Mouse (Mus musculus): Measurements from ENCODE around the gene Gm9936. TPM values are rescaled to one million over a fixed set of nuclear protein-coding genes. Genes with fewer than 3 reads are reported as not detected.

Gene Gm9936
- total RNA-seq, 4 experiments from 2014 or later, result not detected

- no peak for DNase-seq
Observed at GRCm38 (mm10) chr5:114836886-114837285, 21.6 kb downstream of the Gm9936 start.

DNA sequence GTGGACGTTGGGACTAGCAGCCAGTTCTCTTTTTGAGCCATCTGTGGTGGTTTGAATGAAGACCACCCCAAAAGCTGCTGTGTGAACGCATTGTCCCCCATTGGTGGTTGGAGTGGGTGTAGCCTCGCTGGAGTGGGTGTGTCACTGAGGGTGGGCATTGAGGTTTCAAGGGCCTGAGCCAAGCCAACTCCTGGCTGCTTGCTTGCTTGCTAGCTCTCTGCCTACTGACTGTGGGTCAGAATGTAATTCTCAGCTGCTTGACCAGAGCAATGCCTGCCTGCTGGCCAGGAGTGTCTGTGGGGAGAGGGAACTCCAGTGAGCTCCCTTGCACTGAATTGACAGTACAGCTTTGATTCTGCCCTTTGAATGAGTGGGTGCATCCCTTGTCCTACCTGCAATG, 28.7 kb downstream of the Gm9936 start:
- DNase-seq, result no peak

DNA sequence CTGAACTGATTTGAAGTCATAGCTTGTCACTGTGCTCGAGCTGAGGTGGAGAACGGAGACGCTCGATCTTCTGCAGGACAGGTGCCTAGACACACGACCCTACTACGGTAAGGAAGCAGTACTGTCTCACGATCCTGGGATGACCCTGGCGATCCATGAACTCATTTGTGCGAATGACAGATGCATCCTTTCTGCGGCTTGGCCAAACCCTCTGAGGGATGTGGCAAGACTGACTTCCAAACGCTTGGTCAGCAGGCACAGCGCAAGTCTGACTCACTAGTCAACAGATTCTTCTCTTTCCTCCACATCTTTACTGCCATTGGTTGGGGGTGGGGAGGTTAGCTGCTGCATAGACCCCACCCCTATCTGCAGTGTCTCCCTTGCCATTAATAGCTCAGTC, 31.1 kb downstream of the Gm9936 start:
- no peak for DNase-seq

- DNase-seq, result no peak
Observed at GRCm38 (mm10) chr5:114825978-114826691, 32.3 kb downstream of the Gm9936 start.

- no peak for DNase-seq
Observed at GRCm38 (mm10) chr5:114824197-114824596, 34.3 kb downstream of the Gm9936 start.

- no peak for DNase-seq
Observed at GRCm38 (mm10) chr5:114822796-114823688, 35.4 kb downstream of the Gm9936 start, which contains the start of gene 1500011B03Rik. TSS of gene 1500011B03Rik (minus strand) at chr5:114823468.

DNA sequence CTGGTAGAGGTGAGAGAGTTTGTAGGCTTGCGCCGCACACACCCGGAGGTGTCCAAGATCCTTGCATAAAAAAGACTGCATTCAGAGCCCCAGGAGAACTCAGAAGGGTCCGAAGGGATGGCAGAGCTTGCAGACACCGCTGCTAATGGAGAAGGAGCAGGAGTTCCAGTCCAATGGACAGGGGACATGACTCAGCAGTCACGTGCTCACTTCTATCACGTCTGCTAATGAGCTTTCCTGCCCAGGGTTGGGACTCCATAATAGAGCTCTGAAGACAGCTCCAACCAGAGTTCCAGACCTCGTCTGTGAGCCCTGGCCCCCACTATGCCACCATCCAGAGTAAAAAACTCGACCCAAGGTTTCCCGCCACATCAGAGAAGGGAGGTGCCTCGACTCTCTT, 40.4 kb downstream of the Gm9936 start:
- DNase-seq, result no peak

- no peak for DNase-seq
Observed at GRCm38 (mm10) chr5:114816599-114816998, 41.9 kb downstream of the Gm9936 start.

- DNase-seq, result peak; percentile 77
Observed at GRCm38 (mm10) chr5:114813525-114814181, 44.8 kb downstream of the Gm9936 start.

DNA sequence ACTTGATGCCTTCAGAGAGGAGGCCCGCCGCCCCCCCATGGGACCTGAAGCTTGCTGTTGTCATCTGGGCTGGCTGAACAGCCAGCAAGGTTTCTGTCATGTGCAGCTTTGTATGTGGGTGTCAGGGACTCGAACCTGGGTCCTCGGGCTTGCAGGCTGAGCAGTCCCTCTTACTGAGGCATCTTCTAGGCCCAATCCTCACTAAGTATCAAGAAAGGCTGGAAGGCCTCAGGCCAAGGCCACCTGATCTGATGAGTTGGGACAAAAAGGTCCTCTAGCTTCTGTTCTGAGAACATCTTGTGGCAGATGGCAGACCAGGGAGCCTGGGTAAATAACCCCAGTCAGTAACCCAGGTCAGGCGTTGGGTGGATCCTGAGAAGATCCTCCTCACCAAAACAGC, 48.7 kb downstream of the Gm9936 start:
- no peak for DNase-seq

DNA sequence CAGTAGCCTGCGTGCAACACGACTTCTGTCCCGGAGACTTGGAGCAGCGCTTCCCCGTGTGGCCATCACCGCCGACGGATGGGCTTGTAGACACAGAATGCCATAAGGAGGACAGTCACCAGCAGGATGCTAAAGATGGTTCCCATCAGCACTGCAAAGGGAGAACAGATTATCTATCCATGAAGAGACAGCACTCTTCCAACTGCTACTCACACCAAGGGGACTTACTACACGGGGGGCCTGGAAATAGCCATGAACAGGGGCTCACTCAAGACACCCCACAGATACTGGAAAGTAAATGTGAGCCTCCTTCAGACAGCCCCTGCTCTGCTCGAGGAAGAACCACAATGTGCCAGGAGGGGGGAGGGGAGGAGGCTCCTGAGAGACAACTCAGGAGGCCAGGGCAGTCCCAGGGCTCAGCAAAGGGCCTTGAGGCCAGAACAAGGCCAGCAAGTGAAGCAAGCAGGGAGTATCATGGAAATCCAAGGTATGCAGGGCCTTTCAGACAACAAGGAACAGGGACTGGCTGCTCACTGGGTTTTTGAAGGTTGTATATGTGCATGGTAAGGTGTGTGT, 49.2 kb downstream of the Gm9936 start:
- no peak for DNase-seq

- no peak for DNase-seq
Observed at GRCm38 (mm10) chr5:114808385-114808784, 50.1 kb downstream of the Gm9936 start.

DNA sequence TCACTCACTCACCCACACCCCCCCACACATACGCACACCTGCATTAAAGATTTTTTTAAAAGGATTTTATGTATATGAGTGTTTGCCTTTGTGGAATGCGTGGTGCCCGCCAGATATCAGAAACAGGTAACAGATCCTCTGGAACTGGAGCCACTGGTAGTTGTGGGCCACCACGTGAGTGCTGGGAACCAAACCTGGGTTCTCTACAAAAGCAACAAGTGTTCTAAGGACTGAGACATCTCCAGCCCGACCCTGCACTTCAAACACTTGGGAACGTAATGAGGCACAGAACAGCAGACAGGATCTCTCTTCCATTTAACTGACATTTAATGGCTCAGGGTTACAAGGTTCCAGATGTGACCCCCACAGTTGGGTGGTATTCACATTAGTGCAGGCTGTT, 50.6 kb downstream of the Gm9936 start:
- no peak for DNase-seq

GRCm38 (mm10) chr5:114807468-114807867, 51.0 kb downstream of the Gm9936 start:
- DNase-seq, result no peak

DNA sequence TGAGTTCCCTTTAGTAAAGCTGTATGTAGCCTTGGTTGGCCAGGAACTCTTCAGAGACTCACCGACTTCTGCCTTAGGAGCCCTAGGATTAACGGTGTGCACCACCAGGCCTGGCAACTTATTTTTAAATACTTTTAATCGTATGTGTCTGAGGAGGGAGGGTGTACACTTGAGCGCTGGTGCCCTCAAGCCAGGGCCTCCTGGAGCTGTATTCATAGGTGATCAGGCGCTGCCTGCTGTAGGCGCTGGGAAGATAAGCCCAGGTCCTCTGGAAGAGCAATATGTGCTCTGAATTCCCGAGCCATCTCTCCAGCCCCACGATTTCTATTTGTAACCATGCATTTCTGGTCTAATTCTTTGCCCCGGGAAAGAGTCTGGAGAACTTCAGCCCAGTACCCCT, 51.4 kb downstream of the Gm9936 start:
- no peak for DNase-seq

- no peak for DNase-seq
Observed at GRCm38 (mm10) chr5:114806636-114807035, 51.8 kb downstream of the Gm9936 start.

Small RNAs within 50 kb of the gene (microRNA-seq; reads per million reads assigned to microRNA genes)
- gene Mir6240, result 3.2 to 7.7 reads per million in 2 experiments

Other genes with a start within 250 kb of the Gm9936 start
- 1 to 10 TPM; 1.3 to 3.4 (median 2.4) TPM for gene Trpv4, start 200.3 kb downstream of the Gm9936 start, total RNA-seq (2022)
- gene Gltp, start 167.7 kb downstream of the Gm9936 start, total RNA-seq (2022), result 10 to 100 TPM; 49.4 to 67.4 (median 55.3) TPM
- 10 to 100 TPM in 2 of 4 experiments, 1 to 10 TPM in 2; 7.4 to 27.5 (median 12.3) TPM for gene Tchp, start 150.9 kb downstream of the Gm9936 start, total RNA-seq (2022)
- 10 to 100 TPM; 66.7 to 96.6 (median 86.8) TPM for gene Ankrd13a, start 84.0 kb downstream of the Gm9936 start, total RNA-seq (2022)
- gene Git2, start 83.2 kb downstream of the Gm9936 start, total RNA-seq (2022), result 10 to 100 TPM; 32.8 to 59.9 (median 45.6) TPM
- 10 to 100 TPM; 37.3 to 58.7 (median 43.6) TPM for gene 1500011B03Rik, start 35.2 kb downstream of the Gm9936 start, total RNA-seq (2022)
- gene 4930519G04Rik, start 5.0 kb downstream of the Gm9936 start, total RNA-seq (2022), result not detected
- 10 to 100 TPM; 12.0 to 16.8 (median 14.4) TPM for gene Oasl2, start 38.3 kb upstream of the Gm9936 start, total RNA-seq (2022)
- 1 to 10 TPM; 1.7 to 2.4 (median 2.0) TPM for gene Oasl1, start 64.6 kb upstream of the Gm9936 start, total RNA-seq (2022)
- gene 2210016L21Rik, start 83.5 kb upstream of the Gm9936 start, total RNA-seq (2022), result 10 to 100 TPM; 46.4 to 59.2 (median 54.2) TPM
- not detected for gene Hnf1a, start 112.4 kb upstream of the Gm9936 start, total RNA-seq (2022)
- 10 to 100 TPM; 44.3 to 62.9 (median 56.7) TPM for gene Sppl3, start 152.5 kb upstream of the Gm9936 start, total RNA-seq (2022)
- gene Gm10401, start 239.6 kb upstream of the Gm9936 start, total RNA-seq (2022), result not detected